Mouse (Mus musculus) ES-E14 (cell line): ENCODE measurements around the gene Prss33. TPM values are rescaled to one million over a fixed set of nuclear protein-coding genes. Genes with fewer than 3 reads are reported as not detected.
A peak's percentile ranks its signal among the peaks of the same experiment; 100 is the strongest.

Experiments
- DNase-seq: peaks from one replicate; pipeline ENCODE4 v3.0.0-alpha.2; 2013; ENCODE audit warnings: low read depth, low spot score
- H3K27ac ChIP-seq: 2 replicates; pipeline ENCODE4 v1.5.1; 2012; ENCODE audit warnings: low read depth, mild to moderate bottlenecking, low read length, moderate library complexity, mixed read lengths; ENCODE audit not compliant: poor library complexity, insufficient read depth, severe bottlenecking
- H3K36me3 ChIP-seq: 2 replicates; pipeline ENCODE4 v1.6.1; 2012; ENCODE audit warnings: mild to moderate bottlenecking, low read length, moderate library complexity, mixed read lengths; ENCODE audit not compliant: control insufficient read depth, poor library complexity, insufficient read depth, severe bottlenecking
- H3K4me1 ChIP-seq, 2 experiments: fragments of 150-350 bp in 1 of 2; sonication (generic) in 1 of 2; 2 replicates each; pipeline ENCODE4 v1.6.1; 2012; ENCODE audit warnings: low read length in 2 of 2, mild to moderate bottlenecking in 1 of 2, mixed read lengths in 1 of 2; ENCODE audit not compliant: control insufficient read depth in 2 of 2, insufficient read depth in 2 of 2, poor library complexity in 1 of 2
- H3K4me3 ChIP-seq, 2 experiments: fragments of 150-350 bp in 1 of 2; sonication (generic) in 1 of 2; 2 replicates each; pipeline ENCODE4 v1.5.1; 2012; ENCODE audit warnings: low read length in 2 of 2, low read depth in 1 of 2, mild to moderate bottlenecking in 1 of 2, mixed read lengths in 1 of 2; ENCODE audit not compliant: insufficient read depth in 1 of 2, poor library complexity in 1 of 2, severe bottlenecking in 1 of 2
- H3K9ac ChIP-seq: 2 replicates; pipeline ENCODE4 v1.6.1; 2012; ENCODE audit warnings: low read depth, mild to moderate bottlenecking, low read length, mixed read lengths; ENCODE audit not compliant: poor library complexity, insufficient read depth, severe bottlenecking
- H3K9me3 ChIP-seq: fragments of 150-350 bp; sonication (generic); 2 replicates; pipeline ENCODE4 v1.6.1; 2012; ENCODE audit warnings: low read depth, mild to moderate bottlenecking, low read length; ENCODE audit not compliant: control insufficient read depth, insufficient read depth
- CHD2 ChIP-seq: IDR thresholded peaks from 2 replicates; pipeline ENCODE4 v1.6.1; 2014; ENCODE audit warnings: mild to moderate bottlenecking, low read depth, low read length, inconsistent platforms
- HCFC1 ChIP-seq: IDR thresholded peaks from 2 replicates; pipeline ENCODE4 v1.6.1; 2012; ENCODE audit warnings: low read length, inconsistent platforms, borderline replicate concordance; ENCODE audit not compliant: insufficient read depth
- MAFK ChIP-seq: IDR thresholded peaks from 2 replicates; pipeline ENCODE4 v1.6.1; 2014; ENCODE audit warnings: mild to moderate bottlenecking, low read depth, low read length, inconsistent platforms; ENCODE audit not compliant: insufficient read depth
- ZC3H11A ChIP-seq: IDR thresholded peaks from 2 replicates; pipeline ENCODE4 v1.6.1; 2012; ENCODE audit warnings: low read depth, mild to moderate bottlenecking, inconsistent platforms, low read length, borderline replicate concordance
- ZNF384 ChIP-seq: IDR thresholded peaks from 2 replicates; pipeline ENCODE4 v1.6.1; 2012; ENCODE audit warnings: low read depth, low read length, inconsistent platforms
- in situ Hi-C, 2 experiments: fragments of 600-800 bp; cut with MboI; formaldehyde crosslinking; loops; one replicate each; pipeline ENCODE4 v1.15.1; 2025; ENCODE audit warnings: low sequenced_read_pairs in 2 of 2, inconsistent platforms in 1 of 2; ENCODE audit not compliant: unreplicated experiment in 2 of 2
- total RNA-seq: library from RNA; depleted of rRNA; stranded (reverse); fragments of 300-350 nt; gene quantifications from 2 replicates; pipeline ENCODE4 v1.2.3, GENCODE M21; 2012

Gene Prss33
- total RNA-seq, 1 experiment, result 0.45 TPM

- H3K36me3 ChIP-seq, result peaks cover 93% of the 10 kb centered on the region
- no peak overlapping the region for H3K4me3 ChIP-seq
- no peak overlapping the region for H3K27ac ChIP-seq
- TF ChIP-seq HCFC1, result no peak
- no peak for TF ChIP-seq MAFK
- TF ChIP-seq CHD2, result no peak
- in situ Hi-C loops, result no loop called here
- DNase-seq, result no peak
- H3K9me3 ChIP-seq, result peaks cover 49% of the 10 kb centered on the region
- peaks cover 0 to 18% of the 10 kb centered on the region in 2 experiments; a peak in 1 of 4 replicates for H3K4me1 ChIP-seq
- no peak overlapping the region for H3K9ac ChIP-seq
Observed at GRCm38 (mm10) chr17:23818579-23818978, 17.3 kb downstream of the Prss33 start.

GRCm38 (mm10) chr17:23815641-23816040, 20.2 kb downstream of the Prss33 start:
- H3K9me3 ChIP-seq, result peaks cover 59% of the 10 kb centered on the region
- peak overlapping the region; percentile 8; the same call in 1 of the 2 replicates for H3K27ac ChIP-seq
- no peak overlapping the region for H3K4me3 ChIP-seq
- TF ChIP-seq ZNF384 (no peak), CHD2 (no peak), MAFK (no peak), ZC3H11A (no peak), HCFC1 (no peak)
- no peak for DNase-seq
- peaks cover 81% of the 10 kb centered on the region for H3K36me3 ChIP-seq
- in situ Hi-C loops, result no loop called here
- H3K9ac ChIP-seq, result no peak overlapping the region
- H3K4me1 ChIP-seq, result no peaks in the 10 kb centered on the region

GRCm38 (mm10) chr17:23807918-23808317, 27.9 kb downstream of the Prss33 start:
- no peak overlapping the region for H3K9ac ChIP-seq
- H3K36me3 ChIP-seq, result peaks cover 42% of the 10 kb centered on the region
- DNase-seq, result no peak
- H3K4me3 ChIP-seq, result no peak overlapping the region
- peaks cover 0 to 4% of the 10 kb centered on the region in 2 experiments; a peak in 2 of 4 replicates for H3K4me1 ChIP-seq
- in situ Hi-C loops, result no loop called here
- H3K9me3 ChIP-seq, result peaks cover 5% of the 10 kb centered on the region
- H3K27ac ChIP-seq, result no peak overlapping the region
- no peak for TF ChIP-seq CHD2

- H3K4me3 ChIP-seq, result peak overlapping the region; percentile 20 to 72
- peaks cover 35% of the 10 kb centered on the region for H3K36me3 ChIP-seq
- in situ Hi-C loops, result no loop called here
- H3K9ac ChIP-seq, result peak overlapping the region; percentile 68
- H3K9me3 ChIP-seq, result no peaks in the 10 kb centered on the region
- TF ChIP-seq MAFK (no peak), ZNF384 (no peak), CHD2 (no peak), ZC3H11A (no peak)
- DNase-seq, result no peak
- no peak overlapping the region for H3K27ac ChIP-seq
- peaks cover 0 to 4% of the 10 kb centered on the region in 2 experiments; a peak in 2 of 4 replicates for H3K4me1 ChIP-seq
Observed at GRCm38 (mm10) chr17:23806867-23807266, 29.0 kb downstream of the Prss33 start.

- peaks cover 19% of the 10 kb centered on the region for H3K36me3 ChIP-seq
- H3K4me3 ChIP-seq, result peak overlapping the region; percentile 79 to 95
- H3K9me3 ChIP-seq, result no peaks in the 10 kb centered on the region
- H3K4me1 ChIP-seq, result peaks cover 0 to 4% of the 10 kb centered on the region in 2 experiments; a peak in 2 of 4 replicates
- TF ChIP-seq HCFC1 (no peak), ZNF384 (no peak), CHD2 (no peak), MAFK (no peak)
- H3K9ac ChIP-seq, result peak overlapping the region; percentile 93
- H3K27ac ChIP-seq, result no peak overlapping the region; the same call in 1 of the 2 replicates
- DNase-seq, result no peak
- in situ Hi-C loops, result no loop called here
Observed at GRCm38 (mm10) chr17:23804426-23805085, 31.3 kb downstream of the Prss33 start.
